Mouse (Mus musculus): ENCODE data around the gene Ulk4. TPM values are rescaled to one million over a fixed set of nuclear protein-coding genes. Genes with fewer than 3 reads are reported as not detected.
A peak's percentile ranks its signal among the peaks of the same experiment; 100 is the strongest.
"Not testable (repeated sequence)": the region's sequence is repeated elsewhere in the genome, so short reads cannot be mapped to it uniquely, and the experiment has no call there.

The Ulk4 gene
- total RNA-seq, 2 experiments from 2014 or later = 0.22 to 0.46 TPM

DNA sequence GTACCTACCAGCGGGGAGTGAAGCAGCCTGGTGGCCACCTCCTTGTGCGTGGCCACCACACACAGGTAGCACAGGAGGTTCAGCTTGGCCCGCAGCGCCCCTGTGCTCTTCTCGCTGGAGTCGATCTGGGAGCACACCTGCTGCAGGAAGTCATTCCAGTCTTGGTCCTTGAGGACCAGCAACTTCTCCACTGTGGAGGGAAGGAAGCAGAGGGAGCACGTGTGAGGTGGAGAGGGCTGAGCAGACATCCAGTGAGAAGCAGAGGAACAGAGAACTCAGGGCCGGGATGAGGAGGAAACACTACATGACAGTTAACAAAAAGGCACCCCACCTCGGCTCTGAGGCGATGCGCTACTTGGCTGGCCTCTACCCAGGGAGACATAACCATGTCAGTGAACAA, 26.1 kb downstream of the Ulk4 start:
- DNase-seq = peak in 1 of 2 experiments; percentile 1

- DNase-seq = peak; percentile 15 to 57
Measured at GRCm38 (mm10) chr9:121249805-121250204, 27.2 kb downstream of the Ulk4 start.

GRCm38 (mm10) chr9:121247956-121248775, 28.8 kb downstream of the Ulk4 start:
- DNase-seq = peak; percentile 82 to 95

DNA sequence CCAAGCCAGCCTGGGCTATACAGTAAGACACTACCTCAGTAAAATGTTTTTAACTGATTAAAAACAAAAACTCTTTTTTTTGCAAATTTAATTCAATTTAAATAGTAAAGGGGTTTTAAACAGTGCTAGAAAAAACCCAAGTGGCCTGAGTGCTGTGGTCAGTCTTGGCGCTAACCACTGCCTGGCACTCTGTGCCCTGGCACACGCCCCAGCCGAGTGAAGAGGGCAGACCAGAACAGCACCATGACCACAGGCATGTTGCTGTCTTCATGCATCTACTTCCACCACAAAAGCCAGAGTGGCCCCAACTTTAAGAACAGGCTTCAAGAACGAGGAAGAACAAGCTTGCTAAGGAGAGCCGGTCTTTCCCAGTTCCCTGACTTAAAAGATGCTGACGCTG, 29.9 kb downstream of the Ulk4 start:
- no peak for DNase-seq

- peak in 1 of 2 experiments; percentile 1 for DNase-seq
Measured at GRCm38 (mm10) chr9:121242331-121242730, 34.7 kb downstream of the Ulk4 start.

- DNase-seq = peak in 1 of 2 experiments; percentile 3
Measured at GRCm38 (mm10) chr9:121241806-121242205, 35.2 kb downstream of the Ulk4 start.

DNA sequence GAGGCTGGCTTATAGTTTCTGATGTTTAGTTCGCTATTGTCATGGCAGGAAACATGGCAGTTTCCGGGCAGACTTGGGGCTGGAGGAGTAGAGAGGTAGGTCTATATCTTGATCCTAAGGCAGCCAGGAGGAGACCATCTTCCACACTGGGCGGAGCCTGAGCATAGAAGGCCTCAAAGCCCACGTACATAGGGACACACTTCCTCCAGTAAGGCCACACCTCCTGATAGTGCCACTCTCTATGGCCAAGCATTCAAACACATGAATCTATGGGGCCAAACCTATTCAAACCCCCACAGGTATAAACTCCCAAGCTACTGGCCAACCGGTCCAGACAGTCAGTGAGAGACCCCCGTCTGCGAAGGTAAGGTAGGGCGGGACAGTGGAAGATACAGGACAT, 35.6 kb downstream of the Ulk4 start:
- DNase-seq = peak in 1 of 2 experiments; percentile 0

- peak; percentile 51 to 76 for DNase-seq
Measured at GRCm38 (mm10) chr9:121240242-121240641, 36.8 kb downstream of the Ulk4 start.

DNA sequence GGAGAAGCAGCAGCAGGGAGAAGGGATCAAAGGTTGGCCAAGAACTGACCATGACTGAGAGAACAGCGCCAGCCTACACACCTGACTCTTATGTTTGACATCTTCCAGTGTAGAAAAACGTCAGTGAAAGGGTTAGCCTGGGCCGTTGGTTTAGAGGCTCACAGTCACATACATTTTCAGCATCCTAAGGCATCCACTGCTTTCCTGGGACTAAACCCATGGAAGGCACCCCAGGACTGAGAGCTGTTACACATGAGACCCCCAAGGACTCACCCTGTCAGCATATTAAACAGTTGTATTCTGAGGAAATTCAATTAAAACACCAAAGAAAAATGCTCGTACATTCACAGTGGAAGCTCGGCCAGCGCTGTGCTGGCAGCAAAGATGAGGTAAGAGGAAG, 37.4 kb downstream of the Ulk4 start:
- DNase-seq = no peak

- no peak for DNase-seq
Measured at GRCm38 (mm10) chr9:121218636-121219035, 58.4 kb downstream of the Ulk4 start.

DNA sequence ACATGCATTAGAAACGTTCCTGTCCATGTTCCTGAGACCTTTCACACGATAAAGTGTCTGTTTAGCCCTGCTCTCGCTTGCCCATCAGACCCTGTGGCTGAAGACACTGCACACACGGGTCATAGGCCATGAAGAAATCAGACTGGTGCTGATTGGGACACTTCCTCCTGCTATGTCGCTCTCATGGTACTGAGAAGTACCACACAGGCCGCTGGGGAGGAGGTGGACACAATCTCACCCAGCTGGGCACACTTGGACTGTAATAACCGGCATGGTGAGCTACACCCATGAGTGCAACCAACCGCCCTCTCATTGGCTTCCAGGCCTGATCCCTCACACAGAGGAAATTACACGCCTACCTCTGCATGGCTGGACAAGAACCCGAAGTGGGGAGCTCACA, 58.8 kb downstream of the Ulk4 start:
- DNase-seq = no peak

GRCm38 (mm10) chr9:121217742-121218141, 59.3 kb downstream of the Ulk4 start:
- DNase-seq = no peak

- DNase-seq = no peak
Measured at GRCm38 (mm10) chr9:121216536-121217320, 60.3 kb downstream of the Ulk4 start.

- DNase-seq = peak; percentile 42 to 75
Measured at GRCm38 (mm10) chr9:121215349-121216000, 61.5 kb downstream of the Ulk4 start.

- no peak for DNase-seq
Measured at GRCm38 (mm10) chr9:121212322-121212721, 64.7 kb downstream of the Ulk4 start.

DNA sequence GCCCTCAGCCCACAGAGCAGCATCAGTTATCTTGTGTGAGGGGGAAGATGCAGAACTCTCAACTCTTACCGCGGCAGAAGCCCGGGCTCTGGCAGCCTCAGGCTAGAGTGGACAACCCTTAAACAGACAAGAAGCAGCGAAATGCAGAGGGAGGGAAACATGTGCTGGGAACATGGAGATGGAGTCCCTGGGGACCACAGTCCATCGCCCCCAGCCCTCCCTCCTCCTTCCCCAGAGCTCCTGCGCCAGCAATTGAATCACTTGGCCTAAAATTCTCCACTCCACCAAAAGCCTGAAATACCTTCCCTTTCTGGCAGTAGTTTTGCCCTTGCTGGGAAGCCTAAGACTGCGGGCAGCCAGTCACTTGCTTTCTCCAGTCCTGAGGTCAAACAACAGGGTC, 72.0 kb downstream of the Ulk4 start:
- no peak for DNase-seq

GRCm38 (mm10) chr9:121204149-121204800, 72.7 kb downstream of the Ulk4 start:
- DNase-seq = no peak

DNA sequence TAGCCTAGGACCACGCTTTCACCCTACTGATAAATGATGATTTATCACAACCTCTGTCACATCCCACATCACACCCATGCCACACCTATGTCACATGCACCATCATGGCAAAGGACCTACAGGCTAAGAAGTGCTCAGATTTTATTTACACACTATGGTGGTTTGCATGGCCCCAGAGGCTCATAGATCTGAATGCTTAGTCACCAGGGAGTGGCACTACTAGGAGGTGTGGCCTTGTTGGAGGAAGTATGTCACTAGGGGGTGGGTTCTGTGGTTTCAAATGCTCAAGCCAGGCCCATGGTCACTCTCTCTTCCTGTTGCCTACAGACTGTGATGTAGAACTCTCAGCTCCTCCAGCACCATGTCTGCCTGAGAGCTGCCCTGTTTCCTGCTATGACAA, 73.3 kb downstream of the Ulk4 start:
- DNase-seq = no peak

- DNase-seq = not testable (repeated sequence)
Measured at GRCm38 (mm10) chr9:121199146-121199685, 77.8 kb downstream of the Ulk4 start.

DNA sequence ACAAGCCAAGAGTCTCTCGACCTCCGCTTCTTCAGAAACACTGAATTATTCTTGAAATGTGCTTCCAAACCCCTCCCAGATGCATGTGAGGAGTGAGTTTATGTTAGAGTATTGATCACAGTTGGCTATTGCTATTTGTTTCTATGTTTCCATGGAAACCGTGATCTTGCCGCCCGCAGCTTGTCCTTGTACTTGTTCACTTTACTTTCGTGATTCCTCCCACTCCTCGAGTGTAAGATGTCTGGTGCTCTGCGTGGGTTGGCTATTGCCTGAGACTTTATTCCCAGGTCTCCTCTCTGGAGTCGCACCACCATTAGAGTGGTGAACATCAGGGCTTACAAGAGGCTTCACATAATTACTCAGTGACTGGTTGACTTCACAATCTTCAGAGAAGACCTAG, 80.5 kb downstream of the Ulk4 start:
- DNase-seq = no peak

DNA sequence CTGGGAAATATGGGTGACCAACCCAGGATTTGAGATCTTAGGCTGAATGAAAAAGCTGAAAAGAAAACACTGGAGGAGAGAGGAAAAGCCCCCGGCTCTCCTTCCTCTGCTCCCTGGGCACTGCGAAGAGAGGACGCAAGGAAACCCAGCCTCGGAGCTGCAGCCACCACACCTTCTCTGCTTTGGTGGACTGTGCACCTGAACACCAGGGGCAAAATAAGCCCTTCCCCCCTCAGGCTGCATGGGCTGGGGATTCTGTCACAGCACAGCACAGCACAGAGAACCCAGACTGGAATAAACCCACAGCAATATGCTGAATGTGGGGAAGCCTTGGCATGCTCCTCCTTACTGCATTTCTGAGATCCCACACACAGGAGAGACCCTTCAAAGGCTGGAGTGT, 81.9 kb downstream of the Ulk4 start:
- no peak for DNase-seq

Data from heart, adult 18-20 months (tissue).